Mouse (Mus musculus) spleen, adult 18-20 months (tissue): ENCODE measurements around the gene Nudt8.
A peak's percentile ranks its signal among the peaks of the same experiment; 100 is the strongest.
"Not testable (repeated sequence)": the region's sequence is repeated elsewhere in the genome, so short reads cannot be mapped to it uniquely, and the experiment has no call there.

Experiments
- DNase-seq, 2 experiments: peaks; one replicate each; pipeline ENCODE4 v3.0.0; 2022; ENCODE audit warnings: mixed read lengths in 2 of 2

Nudt8 gene

GRCm38 (mm10) chr19:4017921-4018587, 17.7 kb downstream of the Nudt8 start:
- DNase-seq, result no peak

- peak; percentile 44 to 60 for DNase-seq
Measured at GRCm38 (mm10) chr19:4018743-4019583, 18.6 kb downstream of the Nudt8 start.

- no peak for DNase-seq
Measured at GRCm38 (mm10) chr19:4023185-4023584, 22.8 kb downstream of the Nudt8 start.

GRCm38 (mm10) chr19:4027576-4027975, 27.2 kb downstream of the Nudt8 start:
- DNase-seq, result no peak

GRCm38 (mm10) chr19:4032668-4033067, 32.3 kb downstream of the Nudt8 start:
- no peak for DNase-seq

GRCm38 (mm10) chr19:4033298-4033697, 32.9 kb downstream of the Nudt8 start:
- no peak for DNase-seq

- no peak for DNase-seq
Measured at GRCm38 (mm10) chr19:4033742-4034141, 33.4 kb downstream of the Nudt8 start.

- DNase-seq, result no peak
Measured at GRCm38 (mm10) chr19:4036327-4037045, 36.1 kb downstream of the Nudt8 start.

GRCm38 (mm10) chr19:4037154-4037787, 36.9 kb downstream of the Nudt8 start:
- DNase-seq, result not testable (repeated sequence)

GRCm38 (mm10) chr19:4037788-4038232, 37.4 kb downstream of the Nudt8 start, which contains the start of gene Gstp1:
Gene Gstp1, minus strand, starts transcription at chr19:4037985.
- DNase-seq, result peak; percentile 81 to 88

- DNase-seq, result not testable (repeated sequence)
Measured at GRCm38 (mm10) chr19:4040941-4041340, 40.6 kb downstream of the Nudt8 start.

GRCm38 (mm10) chr19:4041500-4041899, 41.1 kb downstream of the Nudt8 start:
- DNase-seq, result not testable (repeated sequence)

- no peak for DNase-seq
Measured at GRCm38 (mm10) chr19:4042124-4042523, 41.7 kb downstream of the Nudt8 start.

GRCm38 (mm10) chr19:4044109-4044508, 43.7 kb downstream of the Nudt8 start:
- DNase-seq, result not testable (repeated sequence)

GRCm38 (mm10) chr19:4045966-4046865, 45.8 kb downstream of the Nudt8 start, which contains the start of gene Gstp2:
Gene Gstp2, minus strand, starts transcription at chr19:4046023.
- DNase-seq, result peak in 1 of 2 experiments; percentile 29

GRCm38 (mm10) chr19:4046866-4047254, 46.5 kb downstream of the Nudt8 start:
- DNase-seq, result no peak

GRCm38 (mm10) chr19:4047859-4048258, 47.5 kb downstream of the Nudt8 start:
- peak; percentile 49 to 87 for DNase-seq

- not testable (repeated sequence) for DNase-seq
Measured at GRCm38 (mm10) chr19:4049069-4049468, 48.7 kb downstream of the Nudt8 start.

GRCm38 (mm10) chr19:4051016-4051415, 50.6 kb downstream of the Nudt8 start:
- DNase-seq, result no peak
